Mouse (Mus musculus): Measurements from ENCODE around the gene Ryr1. TPM values are rescaled to one million over a fixed set of nuclear protein-coding genes. Genes with fewer than 3 reads are reported as not detected.
"Not testable (repeated sequence)": the region's sequence is repeated elsewhere in the genome, so short reads cannot be mapped to it uniquely, and the experiment has no call there.

Ryr1 gene
- polyA plus RNA-seq, 1 experiment from 2014 or later = 0.03 TPM

DNA sequence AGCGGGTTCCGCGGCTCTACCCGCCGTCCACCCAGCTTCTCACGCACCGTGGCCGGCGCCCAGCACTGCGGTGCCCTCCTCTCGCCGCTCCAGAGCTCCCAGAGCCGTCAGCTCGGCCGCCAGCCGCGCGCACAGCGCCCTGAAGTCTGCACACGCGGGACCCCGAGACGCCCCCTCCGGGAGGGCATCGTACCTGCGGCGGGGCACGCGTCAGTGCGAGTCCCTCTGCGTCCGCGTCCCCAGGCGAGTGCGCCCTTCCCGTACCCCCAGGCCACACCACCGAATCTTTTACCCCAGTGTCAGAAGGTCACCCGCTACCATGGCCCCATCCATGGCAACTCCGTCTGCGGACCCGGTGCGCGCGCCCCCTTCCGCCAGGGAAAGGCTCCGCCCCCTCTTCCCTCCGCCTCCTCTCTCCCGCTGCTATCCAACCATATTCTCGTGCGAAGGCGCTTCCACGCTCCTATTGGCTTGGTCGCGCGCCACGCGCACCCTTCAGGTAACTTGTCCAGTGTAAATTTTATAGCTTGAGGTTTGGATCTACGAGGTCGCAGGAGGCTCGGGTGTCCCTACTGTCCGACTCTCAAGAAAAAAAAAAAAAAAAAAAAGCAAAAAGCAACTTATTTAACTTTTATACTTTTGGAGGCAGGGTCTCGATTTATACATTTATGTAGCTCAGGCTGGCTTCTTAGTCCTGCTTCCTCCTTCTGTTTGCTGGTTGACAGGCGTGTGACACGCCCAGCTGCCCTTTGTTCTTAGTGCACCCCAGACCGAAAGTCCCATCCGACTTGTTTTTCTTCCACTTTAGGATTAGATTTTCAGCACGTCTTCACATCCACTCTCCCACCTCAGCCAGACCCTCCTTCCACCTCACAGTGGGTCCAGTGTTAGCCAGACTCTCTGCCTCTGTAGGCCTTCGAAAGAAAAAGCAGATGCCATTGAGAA, 31.1 kb upstream of the Ryr1 start, which contains the start of gene Fam98c:
Gene Fam98c, minus strand, starts transcription at position 397 of the 945 bp plus-strand sequence.
- no peak within 1 kb of the TSS for H3K27ac ChIP-seq
- no peaks in the 10 kb centered on the region; the same call in 1 of the 2 replicates for H3K36me3 ChIP-seq (ENCODE audit: inconsistent target)
- 1% methylated on average over 63 of the region's 68 CpGs for WGBS (ENCODE audit: missing documents)
- peak within 1 kb of the TSS; percentile 21 for H3K4me3 ChIP-seq (ENCODE audit: inconsistent target)
- H3K79me2 ChIP-seq (ENCODE audit: inconsistent target) = no peaks in the 10 kb centered on the region

DNA sequence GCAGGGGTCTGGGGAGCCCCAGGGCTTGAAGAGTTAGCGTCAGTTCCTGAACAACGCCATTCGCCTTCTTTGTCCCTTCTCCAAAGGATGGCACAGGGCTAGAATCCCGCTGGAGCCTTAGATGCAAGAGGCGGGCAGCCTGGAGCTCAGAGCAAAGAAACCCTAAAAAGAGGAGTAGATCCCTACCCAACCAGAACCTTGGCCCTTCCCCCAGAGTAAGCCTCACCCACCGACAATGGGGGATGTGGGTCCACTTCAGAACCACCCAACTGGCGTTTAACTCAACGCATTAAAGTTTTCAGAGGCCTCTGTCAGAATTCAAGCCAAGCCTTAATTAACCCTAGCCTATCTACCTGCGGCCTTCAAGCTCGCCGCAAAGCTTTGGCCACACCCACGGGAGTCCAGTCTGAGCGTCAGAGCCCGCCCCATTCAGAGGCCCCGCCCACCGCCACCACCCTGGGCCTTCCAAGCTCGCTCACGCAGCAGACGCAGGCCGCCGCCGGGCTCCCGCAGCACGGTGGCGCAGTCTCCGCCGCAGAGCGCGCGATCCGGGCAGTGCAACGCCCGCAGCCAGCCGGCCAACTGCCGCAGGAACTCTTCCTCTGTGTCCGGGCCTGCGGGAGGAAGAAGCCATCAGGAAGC, 30.3 kb upstream of the Ryr1 start:
- H3K79me2 ChIP-seq (ENCODE audit: inconsistent target) = no peaks in the 10 kb centered on the region
- H3K27ac ChIP-seq = no peak overlapping the region
- WGBS (ENCODE audit: missing documents) = 10% methylated on average over 37 of the region's 37 CpGs
- no peaks in the 10 kb centered on the region; the same call in 1 of the 2 replicates for H3K36me3 ChIP-seq (ENCODE audit: inconsistent target)
- peak overlapping the region; percentile 21; the same call in 1 of the 2 replicates for H3K4me3 ChIP-seq (ENCODE audit: inconsistent target)

DNA sequence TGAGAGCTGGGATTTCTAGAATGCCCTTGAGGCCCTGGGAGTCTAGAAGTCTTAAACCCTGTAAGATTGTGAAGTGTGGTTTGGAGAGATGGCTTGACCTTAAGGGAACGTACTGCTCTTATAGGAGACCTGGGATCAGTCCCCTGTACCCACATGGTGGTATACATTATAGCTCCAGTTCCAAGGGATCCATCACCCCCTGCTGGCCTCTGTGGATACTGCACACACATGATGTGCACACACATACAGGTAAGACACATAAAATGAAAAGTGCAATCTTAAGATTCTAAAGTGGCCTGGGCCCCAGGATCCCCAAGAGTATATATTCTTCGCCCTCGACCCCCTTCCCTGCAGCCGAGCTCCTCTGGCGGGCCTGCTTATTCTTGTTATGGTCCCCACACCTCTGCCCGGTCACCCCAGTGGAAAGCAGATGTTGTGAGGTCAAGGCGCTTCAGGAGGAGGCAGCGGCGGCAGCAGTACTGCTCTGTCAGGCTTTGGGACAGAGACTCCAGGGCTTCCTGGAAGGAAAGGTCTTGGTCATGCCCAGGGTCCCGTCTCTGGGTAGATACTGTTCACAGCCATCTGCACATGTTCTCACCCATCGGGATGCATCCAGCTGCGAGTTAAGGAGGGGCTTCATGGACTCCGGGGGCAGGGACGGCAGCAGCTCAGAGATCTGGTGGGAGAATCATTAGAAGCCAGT, 29.2 kb upstream of the Ryr1 start:
- WGBS (ENCODE audit: missing documents) = 94% methylated on average over 14 of the region's 14 CpGs
- Histone ChIP-seq H3K4me3 (ENCODE audit: inconsistent target) (no peak overlapping the region), H3K79me2 (ENCODE audit: inconsistent target) (no peaks in the 10 kb centered on the region), H3K36me3 (ENCODE audit: inconsistent target) (no peaks in the 10 kb centered on the region; the same call in 1 of the 2 replicates), H3K27ac (no peak overlapping the region)

DNA sequence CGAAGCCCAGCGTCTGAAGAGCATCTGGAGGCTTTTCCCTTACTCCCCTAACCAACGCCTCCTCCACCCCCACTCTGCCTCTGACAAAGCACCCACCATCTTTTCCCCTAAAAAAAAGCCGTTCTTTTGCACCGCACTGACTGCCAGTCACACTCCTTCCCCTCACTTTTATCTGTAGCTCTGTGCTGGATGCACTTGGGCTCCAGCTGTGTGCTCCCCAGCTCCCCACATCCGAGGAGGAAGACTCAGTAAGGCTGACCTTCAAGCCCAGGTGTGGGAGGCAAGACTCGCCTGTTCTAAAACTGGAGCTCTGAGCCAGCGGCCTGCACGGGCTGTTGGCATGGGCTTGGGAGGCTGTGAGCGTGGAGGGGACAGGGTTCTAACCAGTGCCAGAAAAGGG, 26.5 kb upstream of the Ryr1 start:
- Histone ChIP-seq H3K4me3 (ENCODE audit: inconsistent target) (no peak overlapping the region), H3K36me3 (ENCODE audit: inconsistent target) (no peaks in the 10 kb centered on the region; the same call in 1 of the 2 replicates), H3K79me2 (ENCODE audit: inconsistent target) (no peaks in the 10 kb centered on the region), H3K27ac (no peak overlapping the region)
- WGBS (ENCODE audit: missing documents) = 93% methylated on average over 10 of the region's 10 CpGs

DNA sequence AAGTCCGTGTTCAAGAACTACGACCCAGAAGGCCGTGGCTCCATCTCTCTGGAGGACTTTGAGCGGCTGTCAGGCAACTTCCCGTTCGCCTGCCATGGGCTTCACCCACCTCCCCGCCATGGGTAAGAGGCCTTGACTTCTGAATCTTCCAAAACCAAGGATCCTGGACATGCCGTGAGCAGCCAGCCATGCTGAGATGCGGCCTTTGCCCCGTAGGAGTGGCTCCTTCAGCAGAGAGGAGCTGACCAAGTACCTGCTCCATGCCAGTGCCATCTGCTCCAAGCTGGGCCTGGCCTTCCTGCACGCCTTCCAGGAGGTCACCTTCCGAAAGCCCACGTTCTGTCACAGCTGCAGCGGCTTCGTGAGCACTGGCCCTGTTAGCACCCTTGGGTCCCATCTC, 23.8 kb upstream of the Ryr1 start:
- Histone ChIP-seq H3K79me2 (ENCODE audit: inconsistent target) (no peaks in the 10 kb centered on the region), H3K4me3 (ENCODE audit: inconsistent target) (no peak overlapping the region), H3K36me3 (ENCODE audit: inconsistent target) (no peaks in the 10 kb centered on the region), H3K27ac (no peak overlapping the region)
- WGBS (ENCODE audit: missing documents) = 95% methylated on average over 15 of the region's 15 CpGs

DNA sequence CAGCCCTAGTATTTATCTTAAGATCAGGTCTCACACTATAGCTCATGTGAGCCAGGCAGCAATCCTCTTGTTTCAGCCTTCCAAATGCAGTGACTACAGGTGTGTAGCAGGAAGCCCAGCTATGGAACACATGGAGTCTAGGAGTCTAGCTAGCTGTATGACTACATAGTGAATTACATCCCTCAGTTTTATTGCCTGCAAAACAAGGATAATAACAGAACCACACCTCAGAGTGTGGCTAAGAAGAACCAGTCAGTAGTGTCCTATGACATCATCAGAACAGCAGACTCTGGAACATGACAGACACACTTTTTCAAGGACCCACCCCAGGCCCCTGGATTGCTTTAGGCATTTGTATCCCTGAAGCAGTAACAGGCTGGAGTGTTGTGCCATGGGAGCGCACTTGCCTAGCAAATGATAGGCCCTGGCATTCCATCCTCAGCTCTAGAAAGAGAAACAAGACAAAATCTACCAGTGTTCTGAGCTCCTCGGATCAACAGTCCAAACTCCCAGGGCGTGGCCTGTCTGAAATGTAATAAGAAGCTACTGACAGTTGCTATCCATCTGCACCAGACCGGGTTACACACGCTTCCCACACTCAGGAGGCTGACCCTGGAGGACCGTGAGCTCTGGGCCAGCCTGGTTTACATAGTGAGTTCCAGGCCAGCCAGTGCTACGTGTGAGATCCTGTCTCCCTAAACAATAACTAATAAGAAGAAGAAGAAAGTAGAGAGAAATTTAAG, 21.8 kb upstream of the Ryr1 start:
- no peaks in the 10 kb centered on the region for H3K36me3 ChIP-seq (ENCODE audit: inconsistent target)
- H3K27ac ChIP-seq = no peak overlapping the region
- H3K4me3 ChIP-seq (ENCODE audit: inconsistent target) = no peak overlapping the region
- no peaks in the 10 kb centered on the region for H3K79me2 ChIP-seq (ENCODE audit: inconsistent target)
- 94% methylated on average over 6 of the region's 7 CpGs for WGBS (ENCODE audit: missing documents)

DNA sequence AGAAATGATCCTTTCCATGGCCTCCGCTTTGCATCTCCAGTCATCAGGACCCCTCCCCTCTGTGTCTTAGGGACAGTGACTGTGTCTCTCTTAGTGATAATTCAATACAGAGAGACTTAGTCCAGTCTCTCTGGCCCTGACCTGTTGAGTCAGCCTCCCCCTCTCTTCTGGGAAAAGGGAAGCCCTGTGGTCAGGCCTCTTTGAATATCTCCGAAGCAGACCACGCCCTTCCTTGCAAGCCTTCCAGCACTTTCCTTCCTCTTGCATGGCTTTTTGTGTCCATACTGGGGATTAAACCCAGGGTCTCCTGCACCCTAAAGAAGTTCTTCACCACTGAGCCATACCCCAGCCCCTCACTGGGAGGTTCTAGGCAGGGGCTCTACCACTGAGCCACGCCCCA, 19.0 kb upstream of the Ryr1 start:
- H3K27ac ChIP-seq = peak overlapping the region; percentile 51
- H3K79me2 ChIP-seq (ENCODE audit: inconsistent target) = no peaks in the 10 kb centered on the region
- no peak overlapping the region for H3K4me3 ChIP-seq (ENCODE audit: inconsistent target)
- 29% methylated on average over 3 of the region's 4 CpGs for WGBS (ENCODE audit: missing documents)
- H3K36me3 ChIP-seq (ENCODE audit: inconsistent target) = no peaks in the 10 kb centered on the region

DNA sequence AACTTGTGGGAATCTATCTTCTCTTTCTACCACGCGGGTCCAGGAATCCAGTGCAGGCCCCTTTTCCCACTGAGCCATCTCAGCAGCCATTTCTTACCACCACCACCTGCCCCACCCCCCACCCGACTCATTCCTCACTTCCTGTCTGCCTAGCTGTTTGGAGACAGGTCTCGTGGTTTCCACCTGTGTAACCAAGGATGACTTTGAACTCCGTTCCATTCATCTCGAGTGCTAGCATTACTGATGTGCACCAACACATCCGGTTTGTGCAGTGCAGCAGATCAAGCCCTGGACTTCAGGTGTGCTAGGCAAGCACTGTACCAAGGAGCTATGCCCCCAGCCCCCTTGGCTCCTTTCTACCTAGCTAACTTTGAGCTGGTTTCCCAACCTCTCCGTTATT, 16.4 kb upstream of the Ryr1 start:
- H3K27ac ChIP-seq = no peak overlapping the region
- H3K79me2 ChIP-seq (ENCODE audit: inconsistent target) = no peaks in the 10 kb centered on the region; the same call in 1 of the 2 replicates
- no peaks in the 10 kb centered on the region for H3K36me3 ChIP-seq (ENCODE audit: inconsistent target)
- H3K4me3 ChIP-seq (ENCODE audit: inconsistent target) = no peak overlapping the region
- 79% methylated on average over 8 of the region's 8 CpGs for WGBS (ENCODE audit: missing documents)

DNA sequence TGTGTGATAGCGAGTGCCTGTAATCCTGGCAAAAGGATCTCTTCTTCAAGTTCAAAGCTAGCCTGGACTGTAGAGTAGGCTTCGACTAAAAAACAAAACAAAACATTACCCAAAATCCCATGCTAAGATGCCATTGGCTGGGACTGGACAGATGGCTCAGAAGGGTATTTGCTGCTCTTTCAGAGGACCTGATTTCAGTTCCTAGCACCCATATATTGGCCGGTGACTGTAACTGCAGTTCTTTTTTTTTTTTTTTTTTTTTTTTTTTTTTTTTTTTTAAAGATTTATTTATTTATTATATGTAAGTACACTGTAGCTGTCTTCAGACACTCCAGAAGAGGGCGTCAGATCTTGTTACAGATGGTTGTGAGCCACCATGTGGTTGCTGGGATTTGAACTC, 14.3 kb upstream of the Ryr1 start:
- H3K36me3 ChIP-seq (ENCODE audit: inconsistent target); H3K4me3 ChIP-seq (ENCODE audit: inconsistent target); H3K27ac ChIP-seq: not testable (repeated sequence)
- WGBS (ENCODE audit: missing documents) = 91% methylated on average over 2 of the region's 4 CpGs
- peaks cover 11% of the 10 kb centered on the region; the same call in 1 of the 2 replicates for H3K79me2 ChIP-seq (ENCODE audit: inconsistent target)

DNA sequence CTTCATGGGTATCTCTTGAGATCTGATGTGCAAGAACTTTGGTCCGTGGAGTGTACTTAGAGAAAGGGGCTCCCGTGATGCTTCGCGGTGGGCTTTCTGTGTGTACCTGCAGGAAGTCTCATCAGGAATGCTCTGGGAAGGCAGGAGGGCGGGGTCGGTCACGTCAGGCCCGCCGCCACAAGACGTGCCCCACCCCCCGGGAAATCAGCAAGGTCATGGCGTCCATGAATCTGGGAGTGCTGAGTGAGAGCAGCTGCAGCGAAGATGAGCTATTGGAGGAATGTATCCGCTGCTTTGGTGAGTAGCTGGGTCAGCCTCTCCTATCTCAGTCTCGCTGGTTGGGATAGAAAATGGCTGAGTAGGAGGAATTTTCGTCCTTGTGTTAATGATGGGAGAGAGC, 12.4 kb upstream of the Ryr1 start:
- 90% methylated on average over 16 of the region's 16 CpGs for WGBS (ENCODE audit: missing documents)
- H3K4me3 ChIP-seq (ENCODE audit: inconsistent target) = no peak overlapping the region
- H3K27ac ChIP-seq = no peak overlapping the region
- peaks cover 11% of the 10 kb centered on the region; the same call in 1 of the 2 replicates for H3K79me2 ChIP-seq (ENCODE audit: inconsistent target)
- no peaks in the 10 kb centered on the region for H3K36me3 ChIP-seq (ENCODE audit: inconsistent target)

DNA sequence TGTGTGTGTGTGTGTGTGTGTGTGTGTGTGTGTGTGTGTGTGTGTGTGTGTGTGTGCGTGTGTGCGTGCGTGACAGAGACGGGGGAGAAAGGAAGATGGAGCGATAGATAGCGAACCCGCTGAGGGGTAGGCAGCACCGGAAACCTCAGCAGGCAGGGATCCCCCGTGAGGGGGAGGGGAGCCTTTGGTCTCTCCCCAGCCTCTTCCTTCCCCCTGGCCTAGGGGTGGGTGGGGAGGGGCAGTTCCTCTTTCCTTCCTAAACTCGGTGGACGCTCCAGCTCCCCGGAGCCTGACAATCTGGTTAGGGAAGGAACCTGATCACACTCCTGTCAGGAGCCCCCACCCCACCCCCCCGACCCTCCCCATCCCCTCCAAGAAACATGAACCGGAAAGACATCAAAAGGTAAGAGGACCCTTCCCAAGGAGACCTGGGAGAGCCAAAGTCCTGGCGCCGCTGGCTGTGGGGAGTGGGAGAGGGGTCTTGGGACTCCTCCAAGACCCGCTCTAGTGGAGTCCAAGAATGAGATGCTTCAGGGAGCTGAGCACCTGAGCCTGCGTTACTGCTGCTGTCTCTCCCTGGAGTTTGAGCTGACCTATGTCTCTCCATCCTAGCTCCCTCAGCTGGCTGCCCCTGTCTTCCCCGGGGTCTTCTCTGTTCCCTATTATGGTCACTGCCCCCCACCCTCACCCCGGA, 9.9 kb upstream of the Ryr1 start, which contains the start of gene Rasgrp4:
Gene Rasgrp4, plus strand, starts transcription at position 159 of the 694 bp plus-strand sequence.
- H3K79me2 ChIP-seq (ENCODE audit: inconsistent target) = peaks cover 11% of the 10 kb centered on the region; the same call in 1 of the 2 replicates
- no peaks in the 10 kb centered on the region for H3K36me3 ChIP-seq (ENCODE audit: inconsistent target)
- WGBS (ENCODE audit: missing documents) = 6% methylated on average over 11 of the region's 20 CpGs
- H3K27ac ChIP-seq = peak within 1 kb of the TSS; percentile 46
- peak within 1 kb of the TSS; percentile 46 for H3K4me3 ChIP-seq (ENCODE audit: inconsistent target)

DNA sequence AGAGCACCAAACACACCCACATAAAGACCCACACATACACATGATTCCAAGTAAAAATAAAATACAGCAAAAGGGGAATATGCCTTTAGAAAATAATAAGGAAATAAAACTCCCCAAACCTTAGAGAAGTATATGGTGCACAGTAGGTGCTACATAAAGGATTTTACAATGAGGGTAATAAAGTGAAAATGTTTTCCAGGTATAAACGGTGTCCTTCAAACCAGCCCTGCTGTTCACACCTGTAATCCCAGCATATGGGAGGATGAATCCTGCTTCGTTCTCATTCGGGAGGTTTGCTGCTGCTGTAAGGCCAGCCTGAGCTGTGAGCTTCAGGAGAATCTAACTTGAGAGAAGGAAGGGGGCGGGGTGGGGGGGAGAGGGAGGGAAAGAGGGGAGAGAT, 9.3 kb upstream of the Ryr1 start:
- Histone ChIP-seq H3K79me2 (ENCODE audit: inconsistent target) (peaks cover 11% of the 10 kb centered on the region; the same call in 1 of the 2 replicates), H3K4me3 (ENCODE audit: inconsistent target) (peak overlapping the region; percentile 46; the same call in 1 of the 2 replicates), H3K27ac (peak overlapping the region; percentile 5; the same call in 1 of the 2 replicates), H3K36me3 (ENCODE audit: inconsistent target) (no peaks in the 10 kb centered on the region)
- 6% methylated on average over 3 of the region's 4 CpGs for WGBS (ENCODE audit: missing documents)

DNA sequence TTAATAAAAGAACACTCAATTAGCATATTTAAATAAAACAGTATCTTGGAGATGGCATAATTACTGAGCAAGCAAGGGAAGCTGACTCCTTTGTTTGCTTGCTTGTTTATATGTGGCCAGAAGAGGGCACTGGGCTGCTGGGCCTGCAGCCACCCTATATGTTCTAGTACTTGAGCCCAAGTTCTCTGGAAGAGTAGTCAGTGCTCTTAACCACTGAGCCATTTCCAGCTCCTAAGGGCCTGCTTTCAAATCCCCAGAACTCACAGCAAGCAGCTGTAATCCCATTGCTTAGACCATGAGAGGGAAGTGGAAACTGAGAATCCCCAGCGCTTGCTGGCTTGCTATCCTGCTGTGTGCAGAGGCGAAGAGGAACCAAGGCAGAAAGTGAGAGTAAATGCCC, 3.7 kb upstream of the Ryr1 start:
- Histone ChIP-seq H3K27ac (0 out of 2 replicates have a peak overlapping the region, but pooled peaks have one; percentile 15), H3K4me3 (ENCODE audit: inconsistent target) (no peak overlapping the region), H3K79me2 (ENCODE audit: inconsistent target) (no peaks in the 10 kb centered on the region), H3K36me3 (ENCODE audit: inconsistent target) (no peaks in the 10 kb centered on the region)
- 25% methylated on average over 2 of the region's 2 CpGs for WGBS (ENCODE audit: missing documents)

All from macrophage (primary cell).